Mouse (Mus musculus) small intestine, adult 2 months (tissue): Measurements from ENCODE around the gene Dazap1.

Source experiments
- CTCF ChIP-seq: fragments of 200-500 bp; IDR thresholded peaks from 2 replicates; pipeline ENCODE4 v1.5.1; 2012; ENCODE audit warnings: low read depth, mild to moderate bottlenecking, control low read depth, inconsistent platforms, low read length, moderate library complexity, mixed read lengths; ENCODE audit not compliant: insufficient replicate concordance, insufficient read length; ENCODE audit errors: extremely low read depth
- POLR2A ChIP-seq: fragments of 200-500 bp; IDR thresholded peaks from 2 replicates; pipeline ENCODE4 v1.6.1; 2012; ENCODE audit warnings: low read depth, mild to moderate bottlenecking, control low read depth, inconsistent platforms, low read length, moderate library complexity

GRCm38 (mm10) chr10:80294311-80294710 is 33.0 kb downstream of the Dazap1 start:
- TF ChIP-seq CTCF (no peak), POLR2A (no peak)
